Mouse (Mus musculus): ENCODE measurements at regions not wholly inside any gene's neighbourhood (a gene's known extent, or its start where the extent isn't known, plus 50 kb on each side); places are given as distances from the start of the nearest gene placed in this dataset.

GRCm38 (mm10) chr6:127320600-127320999, 126.0 kb upstream of the Parp11 start:
- H3K4me1 ChIP-seq, result 0 out of 2 replicates have a peak, but pooled peaks cover 7% of the 10 kb centered on the region
- H3K36me3 ChIP-seq, result no peaks in the 10 kb centered on the region
- no peak overlapping the region for H3K9ac ChIP-seq (replicated peaks)
- no peaks in the 10 kb centered on the region for H3K27me3 ChIP-seq (replicated peaks)
- no peak overlapping the region for H3K4me2 ChIP-seq
- no peak for ATAC-seq (ENCODE audit: low FRiP score)
- H3K4me3 ChIP-seq (replicated peaks), result no peak overlapping the region
- H3K9me3 ChIP-seq (replicated peaks), result no peaks in the 10 kb centered on the region
- H3K27ac ChIP-seq (replicated peaks), result no peak overlapping the region
- 86% methylated on average over 4 of the region's 4 CpGs for WGBS

- Histone ChIP-seq H3K4me2 (no peak overlapping the region), H3K4me1 (0 out of 2 replicates have a peak, but pooled peaks cover 7% of the 10 kb centered on the region), H3K4me3 (replicated peaks) (no peak overlapping the region), H3K27ac (replicated peaks) (no peak overlapping the region), H3K9me3 (replicated peaks) (no peaks in the 10 kb centered on the region), H3K36me3 (no peaks in the 10 kb centered on the region), H3K27me3 (replicated peaks) (no peaks in the 10 kb centered on the region), H3K9ac (replicated peaks) (no peak overlapping the region)
- WGBS, result 94% methylated on average over 3 of the region's 3 CpGs
- ATAC-seq (ENCODE audit: low FRiP score), result no peak
Observed at GRCm38 (mm10) chr6:127321031-127321430, 125.6 kb upstream of the Parp11 start.

- ATAC-seq (ENCODE audit: low FRiP score), result no peak
- Histone ChIP-seq H3K9ac (replicated peaks) (no peak overlapping the region), H3K4me2 (no peak overlapping the region), H3K9me3 (replicated peaks) (no peaks in the 10 kb centered on the region), H3K4me3 (replicated peaks) (no peak overlapping the region), H3K27me3 (replicated peaks) (0 out of 2 replicates have a peak, but pooled peaks cover 3% of the 10 kb centered on the region), H3K36me3 (no peaks in the 10 kb centered on the region), H3K4me1 (0 out of 2 replicates have a peak, but pooled peaks cover 7% of the 10 kb centered on the region), H3K27ac (replicated peaks) (no peak overlapping the region)
- WGBS, result 93% methylated on average over 7 of the region's 7 CpGs
Observed at GRCm38 (mm10) chr6:127322398-127322797, 124.2 kb upstream of the Parp11 start.

- Histone ChIP-seq H3K9ac (replicated peaks) (no peak overlapping the region), H3K4me1 (peaks cover 15% of the 10 kb centered on the region), H3K4me2 (no peak overlapping the region), H3K36me3 (no peaks in the 10 kb centered on the region), H3K27me3 (replicated peaks) (0 out of 2 replicates have a peak, but pooled peaks cover 3% of the 10 kb centered on the region), H3K4me3 (replicated peaks) (no peak overlapping the region), H3K9me3 (replicated peaks) (no peaks in the 10 kb centered on the region), H3K27ac (replicated peaks) (no peak overlapping the region)
- 52% methylated on average over 5 of the region's 5 CpGs for WGBS
- ATAC-seq (ENCODE audit: low FRiP score), result no peak
Observed at GRCm38 (mm10) chr6:127324984-127325383, 121.7 kb upstream of the Parp11 start.

- peaks cover 22% of the 10 kb centered on the region for H3K4me1 ChIP-seq
- no peak for ATAC-seq (ENCODE audit: low FRiP score)
- no peak overlapping the region for H3K4me3 ChIP-seq (replicated peaks)
- no peak overlapping the region for H3K9ac ChIP-seq (replicated peaks)
- no peaks in the 10 kb centered on the region for H3K36me3 ChIP-seq
- no peak overlapping the region for H3K27ac ChIP-seq (replicated peaks)
- no peak overlapping the region for H3K4me2 ChIP-seq
- no peaks in the 10 kb centered on the region for H3K9me3 ChIP-seq (replicated peaks)
- WGBS, result 84% methylated on average over 7 of the region's 7 CpGs
- 0 out of 2 replicates have a peak, but pooled peaks cover 3% of the 10 kb centered on the region for H3K27me3 ChIP-seq (replicated peaks)
Observed at GRCm38 (mm10) chr6:127325596-127326332, 120.9 kb upstream of the Parp11 start.

GRCm38 (mm10) chr6:127326333-127326729, 120.3 kb upstream of the Parp11 start:
- 85% methylated on average over 6 of the region's 6 CpGs for WGBS
- no peaks in the 10 kb centered on the region for H3K36me3 ChIP-seq
- H3K27me3 ChIP-seq (replicated peaks), result 0 out of 2 replicates have a peak, but pooled peaks cover 3% of the 10 kb centered on the region
- no peak overlapping the region for H3K4me3 ChIP-seq (replicated peaks)
- H3K27ac ChIP-seq (replicated peaks), result no peak overlapping the region
- no peak overlapping the region for H3K9ac ChIP-seq (replicated peaks)
- peaks cover 26% of the 10 kb centered on the region for H3K4me1 ChIP-seq
- ATAC-seq (ENCODE audit: low FRiP score), result no peak
- H3K9me3 ChIP-seq (replicated peaks), result no peaks in the 10 kb centered on the region
- no peak overlapping the region for H3K4me2 ChIP-seq

- peak; percentile 54 for ATAC-seq (ENCODE audit: low FRiP score)
- Histone ChIP-seq H3K4me2 (peak overlapping the region; percentile 66), H3K27me3 (replicated peaks) (0 out of 2 replicates have a peak, but pooled peaks cover 3% of the 10 kb centered on the region), H3K9ac (replicated peaks) (peak overlapping the region; percentile 48), H3K36me3 (no peaks in the 10 kb centered on the region), H3K9me3 (replicated peaks) (no peaks in the 10 kb centered on the region), H3K4me3 (replicated peaks) (peak overlapping the region; percentile 45), H3K4me1 (peaks cover 26% of the 10 kb centered on the region), H3K27ac (replicated peaks) (peak overlapping the region; percentile 70)
- 21% methylated on average over 20 of the region's 20 CpGs for WGBS
Observed at GRCm38 (mm10) chr6:127329191-127330014, 117.2 kb upstream of the Parp11 start.

GRCm38 (mm10) chr6:127330015-127330705, 116.5 kb upstream of the Parp11 start:
- Histone ChIP-seq H3K27me3 (replicated peaks) (0 out of 2 replicates have a peak, but pooled peaks cover 3% of the 10 kb centered on the region), H3K4me2 (peak overlapping the region; percentile 66), H3K36me3 (no peaks in the 10 kb centered on the region), H3K9me3 (replicated peaks) (no peaks in the 10 kb centered on the region), H3K4me3 (replicated peaks) (peak overlapping the region; percentile 45), H3K27ac (replicated peaks) (peak overlapping the region; percentile 70), H3K9ac (replicated peaks) (peak overlapping the region; percentile 48), H3K4me1 (peaks cover 22% of the 10 kb centered on the region)
- peak; percentile 94 for ATAC-seq (ENCODE audit: low FRiP score)
- under 1% methylated on average over 45 of the region's 46 CpGs for WGBS

GRCm38 (mm10) chr6:127331091-127331490, 115.5 kb upstream of the Parp11 start:
- no peaks in the 10 kb centered on the region for H3K36me3 ChIP-seq
- H3K4me3 ChIP-seq (replicated peaks), result no peak overlapping the region
- peak overlapping the region; percentile 66; the same call in 1 of the 2 replicates for H3K4me2 ChIP-seq
- H3K9ac ChIP-seq (replicated peaks), result no peak overlapping the region
- WGBS, result 73% methylated on average over 5 of the region's 5 CpGs
- H3K27ac ChIP-seq (replicated peaks), result 0 out of 2 replicates have a peak overlapping the region, but pooled peaks have one; percentile 70
- ATAC-seq (ENCODE audit: low FRiP score), result no peak
- 0 out of 2 replicates have a peak, but pooled peaks cover 3% of the 10 kb centered on the region for H3K27me3 ChIP-seq (replicated peaks)
- H3K4me1 ChIP-seq, result peaks cover 28% of the 10 kb centered on the region
- no peaks in the 10 kb centered on the region for H3K9me3 ChIP-seq (replicated peaks)

- no peak for ATAC-seq (ENCODE audit: low FRiP score)
- Histone ChIP-seq H3K9me3 (replicated peaks) (no peaks in the 10 kb centered on the region), H3K4me3 (replicated peaks) (no peak overlapping the region), H3K4me2 (no peak overlapping the region), H3K36me3 (no peaks in the 10 kb centered on the region), H3K4me1 (peaks cover 47% of the 10 kb centered on the region), H3K27ac (replicated peaks) (no peak overlapping the region), H3K27me3 (replicated peaks) (0 out of 2 replicates have a peak, but pooled peaks cover 3% of the 10 kb centered on the region), H3K9ac (replicated peaks) (no peak overlapping the region)
- 93% methylated on average over 6 of the region's 6 CpGs for WGBS
Observed at GRCm38 (mm10) chr6:127334256-127334655, 112.4 kb upstream of the Parp11 start.

GRCm38 (mm10) chr6:127335462-127335886, 111.2 kb upstream of the Parp11 start:
- H3K9me3 ChIP-seq (replicated peaks), result no peaks in the 10 kb centered on the region
- WGBS, result 27% methylated on average over 7 of the region's 7 CpGs
- no peak for ATAC-seq (ENCODE audit: low FRiP score)
- no peak overlapping the region for H3K27ac ChIP-seq (replicated peaks)
- no peak overlapping the region for H3K9ac ChIP-seq (replicated peaks)
- no peak overlapping the region for H3K4me2 ChIP-seq
- H3K4me1 ChIP-seq, result peaks cover 36% of the 10 kb centered on the region
- no peak overlapping the region for H3K4me3 ChIP-seq (replicated peaks)
- H3K36me3 ChIP-seq, result no peaks in the 10 kb centered on the region
- 0 out of 2 replicates have a peak, but pooled peaks cover 3% of the 10 kb centered on the region for H3K27me3 ChIP-seq (replicated peaks)

Measured in neural tube, embryonic 15.5 days (tissue).